Mouse (Mus musculus): Measurements from ENCODE around the gene Ovol3. TPM values are rescaled to one million over a fixed set of nuclear protein-coding genes. Genes with fewer than 3 reads are reported as not detected.

Gene Ovol3
- polyA plus RNA-seq, 1 experiment from 2014 or later = not detected

- Histone ChIP-seq H3K4me3 (ENCODE audit: control insufficient read depth in 1 of 2, insufficient read depth in 1 of 2, low read depth in 1 of 2, low read length in 2 of 2) (no peak overlapping the region), H3K9ac (ENCODE audit: low read length) (no peak overlapping the region), H3K27ac (replicated peaks in 1 of 2; ENCODE audit: control insufficient read depth in 1 of 2, insufficient read depth in 1 of 2, low read depth in 2 of 2, low read length in 2 of 2) (no peak overlapping the region), H3K4me1 (ENCODE audit: control insufficient read depth in 2 of 2, insufficient read depth in 2 of 2, low read length in 2 of 2) (peaks cover under 1 to 2% of the 10 kb centered on the region in 2 experiments; a peak in 3 of 4 replicates), H3K9me3 (ENCODE audit: control insufficient read depth, low read length) (no peaks in the 10 kb centered on the region), H3K36me3 (ENCODE audit: control insufficient read depth, insufficient read depth, low read length) (peaks cover 54% of the 10 kb centered on the region), H3K27me3 (ENCODE audit: control insufficient read depth, insufficient read depth, low read length) (no peaks in the 10 kb centered on the region), H3K4me2 (ENCODE audit: low read length) (no peak overlapping the region)
- WGBS = 92% methylated on average over 12 of the region's 12 CpGs
- no peak for ATAC-seq (ENCODE audit: insufficient number of reproducible peaks, insufficient read depth, low FRiP score, low read depth)
Observed at GRCm38 (mm10) chr7:30224206-30224605, 11.3 kb downstream of the Ovol3 start.

DNA sequence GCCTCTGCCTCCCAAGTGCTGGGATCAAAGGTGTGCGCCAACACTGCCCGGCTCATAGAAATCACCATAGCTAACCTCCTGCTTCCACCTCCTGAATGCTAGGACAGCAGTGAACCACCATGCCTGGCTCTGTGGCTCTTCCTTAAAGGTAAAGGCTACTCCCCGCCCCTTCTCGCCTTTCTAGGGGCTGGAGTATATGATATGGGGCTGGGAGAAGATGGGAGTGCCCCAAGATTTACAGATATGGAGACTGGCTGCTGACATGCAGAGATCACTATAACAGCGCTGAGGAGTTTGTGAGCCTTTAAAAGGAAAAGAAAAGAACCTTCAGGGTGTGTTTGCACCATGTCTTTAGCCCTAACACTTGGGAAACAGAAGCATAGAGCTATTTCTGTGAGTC is 13.3 kb downstream of the Ovol3 start:
- Histone ChIP-seq H3K4me1 (ENCODE audit: control insufficient read depth in 2 of 2, insufficient read depth in 2 of 2, low read length in 2 of 2) (peaks cover 4 to 5% of the 10 kb centered on the region in 2 experiments; a peak in 3 of 4 replicates), H3K4me3 (ENCODE audit: control insufficient read depth in 1 of 2, insufficient read depth in 1 of 2, low read depth in 1 of 2, low read length in 2 of 2) (no peak overlapping the region), H3K27me3 (ENCODE audit: control insufficient read depth, insufficient read depth, low read length) (no peaks in the 10 kb centered on the region), H3K36me3 (ENCODE audit: control insufficient read depth, insufficient read depth, low read length) (peaks cover 37% of the 10 kb centered on the region), H3K9me3 (ENCODE audit: control insufficient read depth, low read length) (no peaks in the 10 kb centered on the region), H3K27ac (replicated peaks in 1 of 2; ENCODE audit: control insufficient read depth in 1 of 2, insufficient read depth in 1 of 2, low read depth in 2 of 2, low read length in 2 of 2) (no peak overlapping the region), H3K9ac (ENCODE audit: low read length) (no peak overlapping the region), H3K4me2 (ENCODE audit: low read length) (no peak overlapping the region)
- 89% methylated on average over 5 of the region's 5 CpGs for WGBS
- ATAC-seq (ENCODE audit: insufficient number of reproducible peaks, insufficient read depth, low FRiP score, low read depth) = no peak

DNA sequence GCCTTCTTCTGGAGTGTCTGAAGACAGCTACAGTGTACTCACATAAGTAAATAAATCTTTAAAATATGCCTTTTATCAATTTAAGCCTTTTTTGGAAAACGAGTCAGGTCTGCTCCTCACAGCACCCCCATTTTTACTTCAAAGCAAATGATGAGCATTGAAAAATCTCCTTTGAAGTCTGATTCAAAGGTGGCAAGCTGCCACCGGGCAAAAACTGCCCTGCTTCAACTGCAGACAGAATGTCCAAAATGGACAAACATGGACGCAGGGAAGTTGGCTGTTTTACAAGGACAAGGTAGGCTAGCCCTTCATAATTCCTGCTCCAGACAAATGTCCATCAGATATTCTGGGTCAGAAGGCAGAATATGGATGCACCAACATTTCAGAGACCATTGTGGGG is 14.1 kb downstream of the Ovol3 start:
- H3K27me3 ChIP-seq (ENCODE audit: control insufficient read depth, insufficient read depth, low read length) = no peaks in the 10 kb centered on the region
- no peak overlapping the region for H3K9ac ChIP-seq (ENCODE audit: low read length)
- H3K9me3 ChIP-seq (ENCODE audit: control insufficient read depth, low read length) = no peaks in the 10 kb centered on the region
- H3K4me1 ChIP-seq (ENCODE audit: control insufficient read depth in 2 of 2, insufficient read depth in 2 of 2, low read length in 2 of 2) = peaks cover 5 to 7% of the 10 kb centered on the region in 2 experiments
- no peak overlapping the region for H3K4me3 ChIP-seq (ENCODE audit: control insufficient read depth in 1 of 2, insufficient read depth in 1 of 2, low read depth in 1 of 2, low read length in 2 of 2)
- peaks cover 30% of the 10 kb centered on the region for H3K36me3 ChIP-seq (ENCODE audit: control insufficient read depth, insufficient read depth, low read length)
- H3K4me2 ChIP-seq (ENCODE audit: low read length) = no peak overlapping the region
- WGBS = 82% methylated on average over 3 of the region's 3 CpGs
- no peak overlapping the region for H3K27ac ChIP-seq (replicated peaks in 1 of 2; ENCODE audit: control insufficient read depth in 1 of 2, insufficient read depth in 1 of 2, low read depth in 2 of 2, low read length in 2 of 2)
- no peak for ATAC-seq (ENCODE audit: insufficient number of reproducible peaks, insufficient read depth, low FRiP score, low read depth)

GRCm38 (mm10) chr7:30220008-30220356 is 15.5 kb downstream of the Ovol3 start:
- H3K27ac ChIP-seq (replicated peaks in 1 of 2; ENCODE audit: control insufficient read depth in 1 of 2, insufficient read depth in 1 of 2, low read depth in 2 of 2, low read length in 2 of 2) = peak overlapping the region in 1 of 2 experiments; percentile 51; a peak in 1 of 4 replicates
- no peaks in the 10 kb centered on the region for H3K27me3 ChIP-seq (ENCODE audit: control insufficient read depth, insufficient read depth, low read length)
- 22% methylated on average over 11 of the region's 11 CpGs for WGBS
- H3K4me2 ChIP-seq (ENCODE audit: low read length) = peak overlapping the region; percentile 89
- ATAC-seq (ENCODE audit: insufficient number of reproducible peaks, insufficient read depth, low FRiP score, low read depth) = no peak
- peak overlapping the region; percentile 50 to 58 for H3K4me3 ChIP-seq (ENCODE audit: control insufficient read depth in 1 of 2, insufficient read depth in 1 of 2, low read depth in 1 of 2, low read length in 2 of 2)
- H3K4me1 ChIP-seq (ENCODE audit: control insufficient read depth in 2 of 2, insufficient read depth in 2 of 2, low read length in 2 of 2) = peaks cover 5 to 7% of the 10 kb centered on the region in 2 experiments
- no peaks in the 10 kb centered on the region for H3K9me3 ChIP-seq (ENCODE audit: control insufficient read depth, low read length)
- peaks cover 18% of the 10 kb centered on the region for H3K36me3 ChIP-seq (ENCODE audit: control insufficient read depth, insufficient read depth, low read length)
- peak overlapping the region; percentile 80 for H3K9ac ChIP-seq (ENCODE audit: low read length)

DNA sequence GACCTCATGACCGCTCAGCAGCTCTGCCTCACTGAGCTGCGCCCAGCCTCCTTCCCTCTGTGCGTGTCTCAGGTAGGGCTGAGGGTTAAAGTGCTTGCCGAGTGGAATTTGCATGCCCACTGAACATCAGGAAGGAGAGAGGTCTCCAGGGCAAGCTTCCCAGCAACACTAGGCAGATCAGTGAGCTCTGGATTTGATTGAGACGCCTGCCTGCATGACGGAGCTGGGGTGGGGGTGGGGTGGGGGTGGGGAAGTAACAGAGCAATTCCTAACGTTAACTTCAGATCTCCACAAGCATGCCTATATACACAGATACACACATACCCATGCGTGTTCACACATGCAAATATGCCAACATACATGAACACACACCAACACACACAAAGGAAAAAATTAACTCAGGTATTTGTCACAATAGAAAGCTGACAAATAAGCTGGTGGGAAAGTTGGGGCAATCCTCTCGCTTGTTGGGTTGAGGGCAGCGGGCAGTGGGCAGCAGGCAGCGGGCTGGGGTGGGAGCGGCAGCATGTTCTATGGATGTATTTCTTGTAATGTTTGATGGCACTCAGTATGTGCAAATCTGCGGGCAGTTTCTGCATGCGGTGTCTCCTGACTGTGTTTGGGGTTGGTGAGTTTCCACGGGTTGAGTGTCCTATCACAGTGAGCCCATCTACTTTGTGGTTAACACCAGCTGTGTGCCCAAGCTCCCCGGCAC is 16.1 kb downstream of the Ovol3 start:
- Histone ChIP-seq H3K9ac (ENCODE audit: low read length) (peak overlapping the region; percentile 80), H3K9me3 (ENCODE audit: control insufficient read depth, low read length) (no peaks in the 10 kb centered on the region), H3K4me2 (ENCODE audit: low read length) (peak overlapping the region; percentile 89), H3K4me1 (ENCODE audit: control insufficient read depth in 2 of 2, insufficient read depth in 2 of 2, low read length in 2 of 2) (peaks cover 5 to 7% of the 10 kb centered on the region in 2 experiments), H3K4me3 (ENCODE audit: control insufficient read depth in 1 of 2, insufficient read depth in 1 of 2, low read depth in 1 of 2, low read length in 2 of 2) (peak overlapping the region; percentile 50 to 58), H3K36me3 (ENCODE audit: control insufficient read depth, insufficient read depth, low read length) (peaks cover 16% of the 10 kb centered on the region), H3K27ac (replicated peaks in 1 of 2; ENCODE audit: control insufficient read depth in 1 of 2, insufficient read depth in 1 of 2, low read depth in 2 of 2, low read length in 2 of 2) (peak overlapping the region; percentile 20 to 51; a peak in 3 of 4 replicates), H3K27me3 (ENCODE audit: control insufficient read depth, insufficient read depth, low read length) (no peaks in the 10 kb centered on the region)
- 1% methylated on average over 16 of the region's 16 CpGs for WGBS
- ATAC-seq (ENCODE audit: insufficient number of reproducible peaks, insufficient read depth, low FRiP score, low read depth) = peak; percentile 36

DNA sequence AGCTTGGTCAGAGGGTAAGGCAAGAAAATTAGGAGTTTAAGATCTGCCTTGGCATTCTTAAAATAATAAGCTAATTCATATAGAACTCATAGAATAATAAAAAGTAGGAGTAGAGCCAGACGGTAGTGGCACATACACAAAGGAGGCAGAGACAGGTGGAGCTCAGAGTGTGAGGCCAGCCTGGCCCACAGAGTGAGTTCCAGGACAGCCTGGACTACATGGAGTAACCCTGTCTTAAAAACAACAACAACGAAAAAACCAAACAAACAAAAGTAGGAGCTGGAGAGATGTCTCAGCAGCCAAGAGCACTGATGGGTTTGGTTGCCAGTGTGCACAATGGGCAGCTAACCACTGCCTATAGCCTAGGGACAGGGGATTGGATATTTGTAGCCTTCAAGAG is 18.2 kb downstream of the Ovol3 start:
- H3K9ac ChIP-seq (ENCODE audit: low read length) = no peak overlapping the region
- no peaks in the 10 kb centered on the region for H3K36me3 ChIP-seq (ENCODE audit: control insufficient read depth, insufficient read depth, low read length)
- 74% methylated on average over 2 of the region's 2 CpGs for WGBS
- H3K27me3 ChIP-seq (ENCODE audit: control insufficient read depth, insufficient read depth, low read length) = no peaks in the 10 kb centered on the region
- H3K4me3 ChIP-seq (ENCODE audit: control insufficient read depth in 1 of 2, insufficient read depth in 1 of 2, low read depth in 1 of 2, low read length in 2 of 2) = no peak overlapping the region
- H3K4me2 ChIP-seq (ENCODE audit: low read length) = no peak overlapping the region
- ATAC-seq (ENCODE audit: insufficient number of reproducible peaks, insufficient read depth, low FRiP score, low read depth) = no peak
- peaks cover 5 to 7% of the 10 kb centered on the region in 2 experiments for H3K4me1 ChIP-seq (ENCODE audit: control insufficient read depth in 2 of 2, insufficient read depth in 2 of 2, low read length in 2 of 2)
- H3K9me3 ChIP-seq (ENCODE audit: control insufficient read depth, low read length) = no peaks in the 10 kb centered on the region
- no peak overlapping the region for H3K27ac ChIP-seq (replicated peaks in 1 of 2; ENCODE audit: control insufficient read depth in 1 of 2, insufficient read depth in 1 of 2, low read depth in 2 of 2, low read length in 2 of 2)

GRCm38 (mm10) chr7:30216723-30217151 is 18.8 kb downstream of the Ovol3 start:
- H3K4me3 ChIP-seq (ENCODE audit: control insufficient read depth in 1 of 2, insufficient read depth in 1 of 2, low read depth in 1 of 2, low read length in 2 of 2) = 0 out of 4 replicates have a peak overlapping the region, but pooled peaks of 1 of the 2 experiments have one; percentile 11
- H3K27me3 ChIP-seq (ENCODE audit: control insufficient read depth, insufficient read depth, low read length) = no peaks in the 10 kb centered on the region
- H3K9me3 ChIP-seq (ENCODE audit: control insufficient read depth, low read length) = no peaks in the 10 kb centered on the region
- WGBS = under 1% methylated on average over 15 of the region's 16 CpGs
- H3K4me1 ChIP-seq (ENCODE audit: control insufficient read depth in 2 of 2, insufficient read depth in 2 of 2, low read length in 2 of 2) = peaks cover 5 to 7% of the 10 kb centered on the region in 2 experiments
- no peaks in the 10 kb centered on the region for H3K36me3 ChIP-seq (ENCODE audit: control insufficient read depth, insufficient read depth, low read length)
- 0 out of 2 replicates have a peak overlapping the region, but pooled peaks have one; percentile 21 for H3K9ac ChIP-seq (ENCODE audit: low read length)
- no peak overlapping the region for H3K27ac ChIP-seq (replicated peaks in 1 of 2; ENCODE audit: control insufficient read depth in 1 of 2, insufficient read depth in 1 of 2, low read depth in 2 of 2, low read length in 2 of 2)
- H3K4me2 ChIP-seq (ENCODE audit: low read length) = peak overlapping the region; percentile 58
- peak; percentile 37 for ATAC-seq (ENCODE audit: insufficient number of reproducible peaks, insufficient read depth, low FRiP score, low read depth)

Data from heart, embryonic 14.5 days (tissue).